Mouse (Mus musculus) limb, embryonic 11.5 days (tissue): Measurements from ENCODE around the gene Smpd2. TPM values are rescaled to one million over a fixed set of nuclear protein-coding genes. Genes with fewer than 3 reads are reported as not detected.

ENCODE experiments used
- polyA plus RNA-seq: library from polyadenylated mRNA; unstranded; fragments of >200 nt; fragmentation: Nextera tagmentation; extraction: Ambion mirVana; gene quantifications from 2 replicates; pipeline ENCODE4 v1.2.1, GENCODE M21; 2014

The Smpd2 gene
- polyA plus RNA-seq, 1 experiment from 2014 or later = 57.3 TPM

Other genes with a start within 250 kb of the Smpd2 start
- gene Fig4, start 187.1 kb downstream of the Smpd2 start, polyA plus RNA-seq = 13.9 and 15.1 TPM in 2 replicates
- 0.03 TPM in 1 of 2 replicates, not detected in the other for gene Ak9, start 186.4 kb downstream of the Smpd2 start, polyA plus RNA-seq
- 17.3 and 20.9 TPM in 2 replicates for gene Zbtb24, start 40.0 kb downstream of the Smpd2 start, polyA plus RNA-seq
- 40.0 and 42.6 TPM in 2 replicates for gene Mical1, start 14.1 kb downstream of the Smpd2 start, polyA plus RNA-seq
- gene Ppil6, start 70 bp upstream of the Smpd2 start, polyA plus RNA-seq = 0.43 and 1.1 TPM in 2 replicates
- 171 and 180 TPM in 2 replicates for gene Cd164, start 29.0 kb upstream of the Smpd2 start, polyA plus RNA-seq
- 0.29 and 0.54 TPM in 2 replicates for gene Ccdc162, start 226.3 kb upstream of the Smpd2 start, polyA plus RNA-seq